Mouse (Mus musculus): Measurements from ENCODE around the gene Nmt1. TPM values are rescaled to one million over a fixed set of nuclear protein-coding genes. Genes with fewer than 3 reads are reported as not detected.

Nmt1 gene
- polyA plus RNA-seq, 1 experiment from 2014 or later = 69.8 TPM

DNA sequence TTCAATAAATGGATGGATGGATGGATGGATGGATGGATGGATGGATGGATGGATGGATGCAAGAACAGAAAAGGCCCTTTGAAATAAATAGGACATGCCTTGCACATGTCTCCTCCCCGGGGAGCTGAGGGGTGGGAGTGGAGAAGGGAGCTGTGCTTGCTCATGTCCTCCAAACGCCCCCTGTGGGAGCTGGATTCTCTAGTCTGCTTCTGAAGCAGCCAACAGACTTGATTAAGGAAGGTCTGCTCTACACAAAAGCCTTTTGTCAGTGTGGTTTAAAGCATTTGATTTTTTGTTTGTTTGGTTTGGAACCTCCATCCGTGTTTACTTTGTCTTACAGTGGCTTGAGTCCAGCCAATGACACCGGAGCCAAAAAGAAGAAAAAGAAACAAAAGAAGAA, 14.8 kb downstream of the Nmt1 start:
- Histone ChIP-seq H3K9me3 (ENCODE audit: control insufficient read depth, low read length) (no peaks in the 10 kb centered on the region), H3K36me3 (ENCODE audit: control insufficient read depth, insufficient read depth, low read length) (peaks cover 22% of the 10 kb centered on the region; the same call in 1 of the 2 replicates), H3K9ac (ENCODE audit: low read length) (no peak overlapping the region), H3K27me3 (ENCODE audit: control insufficient read depth, insufficient read depth, low read length) (no peaks in the 10 kb centered on the region), H3K4me2 (ENCODE audit: low read depth, severe bottlenecking) (no peak overlapping the region), H3K4me1 (ENCODE audit: control insufficient read depth, insufficient read depth, low read length) (no peaks in the 10 kb centered on the region), H3K4me3 (ENCODE audit: low read depth, low read length) (no peak overlapping the region), H3K27ac (replicated peaks; ENCODE audit: low read depth, low read length) (no peak overlapping the region)
- ATAC-seq (ENCODE audit: insufficient number of reproducible peaks, low FRiP score, low TSS enrichment, low read depth) = no peak
- no peak for DNase-seq (ENCODE audit: low spot score)
- WGBS = 86% methylated on average over 4 of the region's 4 CpGs

DNA sequence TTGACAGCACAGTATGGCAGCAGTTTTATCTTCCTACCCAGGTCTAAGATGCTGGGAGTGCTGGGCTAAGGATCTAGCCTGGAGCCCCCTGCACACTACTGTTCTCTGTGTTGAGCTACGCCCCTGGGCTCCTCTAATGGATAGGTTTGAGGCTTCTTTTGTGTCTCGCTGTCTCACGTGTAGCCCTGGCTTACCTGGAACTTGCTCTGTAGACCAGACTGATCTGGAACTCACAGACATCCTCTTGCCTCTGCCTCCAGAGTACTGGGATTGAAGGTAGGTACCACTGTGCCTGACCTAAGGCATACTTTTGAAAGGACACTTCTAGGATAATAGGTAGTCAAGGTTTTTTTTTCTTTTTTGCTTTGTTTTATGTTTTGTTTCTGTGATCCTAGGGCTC, 16.0 kb downstream of the Nmt1 start:
- no peak for DNase-seq (ENCODE audit: low spot score)
- H3K27me3 ChIP-seq (ENCODE audit: control insufficient read depth, insufficient read depth, low read length) = no peaks in the 10 kb centered on the region
- 93% methylated on average over 3 of the region's 3 CpGs for WGBS
- peaks cover 19% of the 10 kb centered on the region; the same call in 1 of the 2 replicates for H3K36me3 ChIP-seq (ENCODE audit: control insufficient read depth, insufficient read depth, low read length)
- H3K4me2 ChIP-seq (ENCODE audit: low read depth, severe bottlenecking) = no peak overlapping the region
- no peak overlapping the region for H3K27ac ChIP-seq (replicated peaks; ENCODE audit: low read depth, low read length)
- no peak overlapping the region for H3K4me3 ChIP-seq (ENCODE audit: low read depth, low read length)
- H3K9me3 ChIP-seq (ENCODE audit: control insufficient read depth, low read length) = no peaks in the 10 kb centered on the region
- H3K9ac ChIP-seq (ENCODE audit: low read length) = no peak overlapping the region
- no peak for ATAC-seq (ENCODE audit: insufficient number of reproducible peaks, low FRiP score, low TSS enrichment, low read depth)
- no peaks in the 10 kb centered on the region for H3K4me1 ChIP-seq (ENCODE audit: control insufficient read depth, insufficient read depth, low read length)

DNA sequence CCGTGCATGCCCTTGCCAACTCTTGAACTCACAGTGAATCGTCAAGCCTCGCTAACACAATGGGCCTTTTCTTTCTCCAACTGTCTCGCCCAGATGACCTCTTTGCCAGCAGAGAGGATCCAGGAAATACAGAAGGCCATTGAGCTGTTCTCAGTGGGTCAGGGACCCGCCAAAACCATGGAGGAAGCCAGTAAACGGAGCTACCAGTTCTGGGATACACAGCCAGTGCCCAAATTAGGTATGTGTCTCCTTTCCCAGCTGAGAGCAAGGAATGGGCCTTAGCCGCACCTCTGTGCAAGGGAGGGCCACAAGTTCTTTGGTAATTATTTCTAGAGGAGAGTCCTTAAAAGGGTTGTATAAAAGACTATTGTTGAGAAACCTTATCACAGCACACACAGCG, 18.3 kb downstream of the Nmt1 start:
- no peaks in the 10 kb centered on the region for H3K27me3 ChIP-seq (ENCODE audit: control insufficient read depth, insufficient read depth, low read length)
- 95% methylated on average over 8 of the region's 8 CpGs for WGBS
- no peaks in the 10 kb centered on the region for H3K4me1 ChIP-seq (ENCODE audit: control insufficient read depth, insufficient read depth, low read length)
- H3K36me3 ChIP-seq (ENCODE audit: control insufficient read depth, insufficient read depth, low read length) = peaks cover 28% of the 10 kb centered on the region; the same call in 1 of the 2 replicates
- no peak overlapping the region for H3K4me3 ChIP-seq (ENCODE audit: low read depth, low read length)
- no peak overlapping the region for H3K4me2 ChIP-seq (ENCODE audit: low read depth, severe bottlenecking)
- no peaks in the 10 kb centered on the region for H3K9me3 ChIP-seq (ENCODE audit: control insufficient read depth, low read length)
- ATAC-seq (ENCODE audit: insufficient number of reproducible peaks, low FRiP score, low TSS enrichment, low read depth) = no peak
- H3K27ac ChIP-seq (replicated peaks; ENCODE audit: low read depth, low read length) = no peak overlapping the region
- DNase-seq (ENCODE audit: low spot score) = no peak
- H3K9ac ChIP-seq (ENCODE audit: low read length) = no peak overlapping the region

DNA sequence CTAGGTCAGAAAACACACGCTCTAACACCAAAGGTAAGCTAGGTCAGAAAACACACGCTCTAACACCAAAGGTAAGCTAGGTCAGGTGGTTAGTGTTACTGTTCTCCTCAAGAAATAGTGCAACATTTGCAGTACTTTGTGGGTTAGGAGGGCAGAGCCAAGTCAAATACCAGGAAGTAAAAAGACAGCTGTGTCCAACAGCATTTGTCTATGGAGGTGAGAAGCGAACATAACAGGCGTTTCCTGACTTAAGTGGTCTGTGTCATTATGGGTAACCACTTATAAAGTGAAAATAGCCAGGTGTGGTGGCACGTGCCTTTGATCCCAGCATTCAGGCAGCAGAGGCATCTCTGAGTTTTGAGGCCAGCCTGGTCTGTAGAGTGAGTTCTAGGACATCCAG, 21.6 kb downstream of the Nmt1 start:
- peaks cover 31% of the 10 kb centered on the region for H3K36me3 ChIP-seq (ENCODE audit: control insufficient read depth, insufficient read depth, low read length)
- 92% methylated on average over 5 of the region's 5 CpGs for WGBS
- DNase-seq (ENCODE audit: low spot score) (no peak), ATAC-seq (ENCODE audit: insufficient number of reproducible peaks, low FRiP score, low TSS enrichment, low read depth) (no peak)
- H3K4me2 ChIP-seq (ENCODE audit: low read depth, severe bottlenecking) = no peak overlapping the region
- H3K4me1 ChIP-seq (ENCODE audit: control insufficient read depth, insufficient read depth, low read length) = no peaks in the 10 kb centered on the region
- H3K9me3 ChIP-seq (ENCODE audit: control insufficient read depth, low read length) = no peaks in the 10 kb centered on the region
- H3K4me3 ChIP-seq (ENCODE audit: low read depth, low read length) = no peak overlapping the region
- no peaks in the 10 kb centered on the region for H3K27me3 ChIP-seq (ENCODE audit: control insufficient read depth, insufficient read depth, low read length)
- no peak overlapping the region for H3K9ac ChIP-seq (ENCODE audit: low read length)
- H3K27ac ChIP-seq (replicated peaks; ENCODE audit: low read depth, low read length) = no peak overlapping the region

DNA sequence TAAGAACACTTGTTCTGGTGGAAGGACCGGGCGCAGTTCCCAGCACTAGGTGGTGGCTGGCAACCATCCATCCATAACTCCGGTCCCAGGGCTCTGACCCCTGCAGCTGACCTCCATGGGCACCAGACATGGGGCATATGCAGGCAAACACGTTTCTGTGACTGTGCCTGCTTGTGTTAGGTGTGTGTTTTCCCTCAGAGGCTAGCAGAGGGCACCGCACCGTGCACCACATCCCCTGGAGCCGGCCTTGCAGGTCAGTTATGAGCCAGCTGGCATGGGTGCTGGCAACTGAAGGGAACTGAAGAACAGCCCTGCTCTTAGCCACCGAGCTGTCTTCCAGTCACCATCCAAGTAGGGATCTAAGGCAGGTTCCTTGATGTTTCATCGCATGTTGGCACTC, 22.2 kb downstream of the Nmt1 start:
- Histone ChIP-seq H3K9me3 (ENCODE audit: control insufficient read depth, low read length) (no peaks in the 10 kb centered on the region), H3K4me2 (ENCODE audit: low read depth, severe bottlenecking) (no peak overlapping the region), H3K4me3 (ENCODE audit: low read depth, low read length) (no peak overlapping the region), H3K9ac (ENCODE audit: low read length) (no peak overlapping the region), H3K27me3 (ENCODE audit: control insufficient read depth, insufficient read depth, low read length) (no peaks in the 10 kb centered on the region), H3K36me3 (ENCODE audit: control insufficient read depth, insufficient read depth, low read length) (peaks cover 31% of the 10 kb centered on the region), H3K27ac (replicated peaks; ENCODE audit: low read depth, low read length) (no peak overlapping the region), H3K4me1 (ENCODE audit: control insufficient read depth, insufficient read depth, low read length) (no peaks in the 10 kb centered on the region)
- DNase-seq (ENCODE audit: low spot score) (no peak), ATAC-seq (ENCODE audit: insufficient number of reproducible peaks, low FRiP score, low TSS enrichment, low read depth) (no peak)
- 94% methylated on average over 9 of the region's 9 CpGs for WGBS

DNA sequence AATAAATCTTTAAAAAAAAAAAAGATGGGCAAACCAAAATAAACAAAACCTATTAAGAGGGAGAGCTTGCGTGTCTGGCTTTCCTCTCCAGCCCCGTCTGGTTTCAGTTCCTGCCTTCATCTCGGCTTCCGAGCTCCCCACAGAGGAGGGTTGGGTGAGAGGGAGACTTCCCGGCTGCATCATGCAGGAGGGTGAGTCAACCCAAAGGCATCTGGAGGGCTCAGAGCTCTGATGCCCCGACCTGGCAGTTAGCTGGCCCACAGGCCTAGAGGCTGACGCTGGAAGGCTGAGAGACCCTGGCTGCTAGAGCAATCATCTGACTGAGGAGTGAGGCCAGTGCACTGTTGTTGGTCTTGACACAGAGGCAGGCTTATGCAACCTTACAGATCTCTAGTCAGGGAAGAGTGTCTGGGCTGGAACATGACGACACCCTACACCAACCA, 23.3 kb downstream of the Nmt1 start:
- no peak overlapping the region for H3K4me3 ChIP-seq (ENCODE audit: low read depth, low read length)
- no peak overlapping the region for H3K27ac ChIP-seq (replicated peaks; ENCODE audit: low read depth, low read length)
- WGBS = 82% methylated on average over 8 of the region's 8 CpGs
- H3K4me1 ChIP-seq (ENCODE audit: control insufficient read depth, insufficient read depth, low read length) = no peaks in the 10 kb centered on the region
- no peaks in the 10 kb centered on the region for H3K27me3 ChIP-seq (ENCODE audit: control insufficient read depth, insufficient read depth, low read length)
- H3K9ac ChIP-seq (ENCODE audit: low read length) = no peak overlapping the region
- DNase-seq (ENCODE audit: low spot score) (no peak), ATAC-seq (ENCODE audit: insufficient number of reproducible peaks, low FRiP score, low TSS enrichment, low read depth) (no peak)
- H3K4me2 ChIP-seq (ENCODE audit: low read depth, severe bottlenecking) = no peak overlapping the region
- no peaks in the 10 kb centered on the region for H3K9me3 ChIP-seq (ENCODE audit: control insufficient read depth, low read length)
- H3K36me3 ChIP-seq (ENCODE audit: control insufficient read depth, insufficient read depth, low read length) = peaks cover 27% of the 10 kb centered on the region

DNA sequence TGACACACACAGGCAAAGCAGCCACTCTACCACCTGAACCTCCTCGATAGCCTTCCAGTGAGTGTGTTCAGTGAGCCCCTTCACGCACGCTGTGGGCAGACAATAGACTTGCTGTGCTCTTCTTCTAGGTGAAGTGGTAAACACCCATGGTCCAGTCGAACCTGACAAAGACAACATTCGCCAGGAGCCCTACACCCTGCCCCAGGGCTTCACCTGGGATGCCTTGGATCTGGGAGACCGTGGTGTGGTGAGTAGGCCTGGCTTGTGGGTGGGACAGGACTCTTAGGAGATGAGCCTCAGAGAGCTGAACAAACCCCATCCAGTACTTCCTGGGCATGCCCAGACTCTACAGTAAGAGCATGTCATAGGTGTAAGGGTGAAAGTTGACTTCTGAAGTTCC, 24.1 kb downstream of the Nmt1 start:
- no peak for DNase-seq (ENCODE audit: low spot score)

DNA sequence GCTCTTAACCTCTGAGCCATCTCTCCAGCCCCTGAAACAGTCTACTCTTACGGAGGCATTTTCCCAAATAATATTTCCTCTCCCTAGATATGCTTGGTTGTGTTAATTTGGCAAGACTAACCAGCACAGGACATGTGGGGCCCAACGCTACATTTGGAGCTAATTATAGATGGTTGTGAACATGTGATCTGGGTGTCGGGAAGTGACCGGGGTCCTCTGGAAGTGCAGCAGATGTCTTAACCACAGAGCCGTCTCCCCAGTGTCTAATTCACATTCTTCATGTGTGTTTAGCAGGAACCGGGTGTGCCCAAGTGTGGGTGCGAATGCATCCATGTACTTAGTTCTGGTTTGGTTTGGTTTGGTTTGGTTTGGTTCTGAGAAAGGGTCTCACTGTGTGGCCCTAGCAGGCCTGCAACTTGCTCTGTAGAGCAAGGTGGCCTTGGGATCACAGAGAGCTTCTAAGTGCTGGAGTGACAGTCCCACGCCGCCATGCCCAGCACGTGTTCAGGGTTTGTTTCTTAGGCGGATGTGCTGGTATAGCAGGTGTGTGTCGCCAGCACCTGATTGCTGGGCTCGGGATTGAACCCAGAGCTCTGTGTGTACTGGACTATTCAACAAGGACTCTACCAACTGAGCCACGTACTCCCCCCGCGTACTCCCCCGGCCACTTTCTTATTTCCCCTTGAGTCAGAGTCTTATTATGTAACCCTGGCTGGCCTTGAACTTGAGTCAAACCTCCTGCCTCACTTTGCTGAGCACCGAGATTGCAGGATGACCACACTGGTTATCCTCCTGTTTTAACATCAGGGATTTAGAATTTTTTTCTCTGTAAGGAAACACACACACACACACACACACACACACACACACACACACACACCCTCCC, 25.4 kb downstream of the Nmt1 start:
- no peak for DNase-seq (ENCODE audit: low spot score)
- no peak overlapping the region for H3K4me2 ChIP-seq (ENCODE audit: low read depth, severe bottlenecking)
- no peaks in the 10 kb centered on the region for H3K4me1 ChIP-seq (ENCODE audit: control insufficient read depth, insufficient read depth, low read length)
- H3K9me3 ChIP-seq (ENCODE audit: control insufficient read depth, low read length) = no peaks in the 10 kb centered on the region
- H3K27me3 ChIP-seq (ENCODE audit: control insufficient read depth, insufficient read depth, low read length) = no peaks in the 10 kb centered on the region
- H3K36me3 ChIP-seq (ENCODE audit: control insufficient read depth, insufficient read depth, low read length) = peaks cover 35% of the 10 kb centered on the region
- no peak for ATAC-seq (ENCODE audit: insufficient number of reproducible peaks, low FRiP score, low TSS enrichment, low read depth)
- H3K9ac ChIP-seq (ENCODE audit: low read length) = no peak overlapping the region
- no peak overlapping the region for H3K4me3 ChIP-seq (ENCODE audit: low read depth, low read length)
- 92% methylated on average over 18 of the region's 18 CpGs for WGBS
- H3K27ac ChIP-seq (replicated peaks; ENCODE audit: low read depth, low read length) = no peak overlapping the region

More for the DNA sequence above, 24.1 kb downstream of the Nmt1 start:
- no peaks in the 10 kb centered on the region for H3K9me3 ChIP-seq (ENCODE audit: control insufficient read depth, low read length)
- H3K4me1 ChIP-seq (ENCODE audit: control insufficient read depth, insufficient read depth, low read length) = no peaks in the 10 kb centered on the region
- H3K27ac ChIP-seq (replicated peaks; ENCODE audit: low read depth, low read length) = no peak overlapping the region
- no peaks in the 10 kb centered on the region for H3K27me3 ChIP-seq (ENCODE audit: control insufficient read depth, insufficient read depth, low read length)
- no peak overlapping the region for H3K4me3 ChIP-seq (ENCODE audit: low read depth, low read length)
- H3K9ac ChIP-seq (ENCODE audit: low read length) = no peak overlapping the region
- H3K36me3 ChIP-seq (ENCODE audit: control insufficient read depth, insufficient read depth, low read length) = peaks cover 29% of the 10 kb centered on the region
- 93% methylated on average over 6 of the region's 6 CpGs for WGBS
- H3K4me2 ChIP-seq (ENCODE audit: low read depth, severe bottlenecking) = no peak overlapping the region
- no peak for ATAC-seq (ENCODE audit: insufficient number of reproducible peaks, low FRiP score, low TSS enrichment, low read depth)

Measured in limb, embryonic 11.5 days (tissue).